Mouse (Mus musculus): ENCODE results near the gene Evc2.

GRCm38 (mm10) chr5:37296717-37297116 is 41.6 kb upstream of the Evc2 start:
- TF ChIP-seq CTCF (IDR thresholded peaks at IDR 0.05; ENCODE audit: extremely low read depth, insufficient read depth, insufficient read length, insufficient replicate concordance) = no peak
- no peak for TF ChIP-seq POLR2A (IDR thresholded peaks at IDR 0.05; ENCODE audit: low read depth, low read length)

All from spleen, adult 2 months (tissue).